Mouse (Mus musculus): Measurements from ENCODE around the gene Plcb1.

The Plcb1 gene

DNA sequence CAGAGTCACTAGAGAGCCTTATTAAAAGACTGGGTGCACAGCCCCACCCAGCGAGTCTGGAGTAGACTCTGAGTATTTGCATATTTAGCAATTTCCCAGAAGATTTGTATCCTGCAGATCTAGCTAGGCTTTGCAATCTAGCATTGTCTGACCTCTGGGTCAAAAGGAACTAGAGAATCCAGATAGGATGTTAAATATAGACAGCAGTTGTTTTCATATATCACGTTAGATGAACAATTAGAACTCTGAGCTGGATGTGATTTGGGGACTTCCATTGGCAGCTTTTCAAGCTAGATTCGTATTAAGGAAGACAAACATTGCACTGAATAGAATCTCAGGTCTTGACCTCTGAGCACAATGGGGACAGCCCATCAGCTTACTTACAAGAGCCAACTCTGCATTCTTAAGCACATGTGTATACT lies 439.7 kb downstream of the Plcb1 start:
- DNase-seq, result no peak

GRCm38 (mm10) chr2:135230262-135230661 lies 444.4 kb downstream of the Plcb1 start:
- DNase-seq, result no peak

GRCm38 (mm10) chr2:135242662-135243316 lies 456.9 kb downstream of the Plcb1 start:
- DNase-seq, result no peak

- no peak for DNase-seq
These were observed 457.9 kb downstream of the Plcb1 start for GRCm38 (mm10) chr2:135243764-135244163.

DNA sequence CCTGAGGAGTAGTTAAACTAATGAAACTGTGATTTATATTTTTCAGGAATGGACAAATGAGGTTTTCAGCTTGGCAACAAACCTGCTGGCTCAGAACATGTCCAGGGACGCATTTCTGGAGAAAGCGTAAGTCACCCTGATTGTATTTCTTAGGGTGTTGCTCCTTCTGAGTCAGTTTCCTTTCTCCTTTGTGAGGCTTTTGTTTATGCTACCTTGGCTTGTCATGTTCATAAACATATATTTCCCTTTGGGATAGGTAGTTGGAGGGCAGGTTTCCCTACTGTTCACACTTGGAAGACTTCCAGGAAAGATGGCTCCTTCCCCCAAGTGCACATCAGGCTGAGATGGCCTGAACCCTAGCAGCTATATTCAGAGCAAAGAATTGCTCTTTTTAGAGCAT lies 464.1 kb downstream of the Plcb1 start:
- no peak for DNase-seq

DNA sequence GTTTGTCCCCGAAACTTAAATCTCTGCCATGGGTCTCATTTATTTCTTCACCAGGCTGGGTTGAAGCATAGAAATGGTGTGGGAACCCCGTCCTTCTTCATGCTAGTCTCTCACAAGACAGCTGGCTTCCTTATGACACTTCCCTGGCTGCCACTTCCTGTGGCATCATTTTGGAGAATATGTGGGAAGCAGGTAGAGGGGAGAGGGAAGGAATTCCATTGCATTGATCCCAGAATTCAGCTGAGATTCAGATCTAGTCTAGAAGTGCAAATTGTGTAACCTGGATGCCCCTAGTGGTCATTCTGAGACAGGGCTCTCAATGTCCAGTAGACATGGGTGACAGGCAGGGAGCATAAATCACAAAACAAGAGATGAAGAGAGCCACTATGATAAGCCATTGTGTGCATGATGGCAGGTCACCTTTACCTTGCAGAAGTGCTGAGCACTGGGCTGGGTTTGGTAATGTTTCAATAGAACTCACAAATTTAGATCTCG lies 466.0 kb downstream of the Plcb1 start:
- DNase-seq, result peak; percentile 12

DNA sequence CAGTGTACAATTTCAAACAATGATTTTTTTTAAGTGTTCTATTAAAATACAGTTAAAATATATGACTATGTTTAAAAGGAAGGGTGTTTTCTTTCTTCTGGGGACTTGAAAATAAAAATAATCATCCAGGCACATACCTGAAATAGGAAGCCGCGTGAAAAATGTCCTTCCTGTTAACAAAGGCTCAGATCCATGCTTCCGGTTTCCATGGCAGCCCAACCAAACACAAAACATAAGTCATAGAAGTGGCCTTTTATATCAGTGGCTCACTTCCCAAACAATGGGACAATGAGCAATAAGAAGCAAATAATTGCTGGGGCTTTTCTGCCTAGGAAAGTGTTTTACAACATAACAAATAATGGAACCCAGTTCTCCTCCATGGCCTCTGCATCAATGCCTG lies 473.3 kb downstream of the Plcb1 start:
- DNase-seq, result no peak

DNA sequence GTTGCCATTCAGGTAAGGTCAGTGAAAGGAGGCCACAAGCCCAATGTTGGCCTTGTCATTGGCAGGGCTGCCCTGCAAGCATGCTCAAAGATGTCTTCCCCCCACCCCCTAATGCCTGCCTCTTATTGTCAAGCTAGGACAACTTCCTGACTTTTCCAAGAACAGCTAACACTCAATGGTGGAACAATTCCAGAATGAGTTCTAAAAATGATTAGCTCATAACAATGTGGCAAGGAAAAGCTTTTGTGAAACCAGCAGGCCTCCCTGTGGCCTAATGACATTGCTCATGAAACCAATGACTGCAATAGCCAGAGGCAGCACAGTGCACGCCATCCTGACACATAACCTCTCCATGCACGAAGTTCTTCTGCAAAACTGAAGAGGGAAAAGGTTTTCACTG lies 478.1 kb downstream of the Plcb1 start:
- DNase-seq, result no peak

DNA sequence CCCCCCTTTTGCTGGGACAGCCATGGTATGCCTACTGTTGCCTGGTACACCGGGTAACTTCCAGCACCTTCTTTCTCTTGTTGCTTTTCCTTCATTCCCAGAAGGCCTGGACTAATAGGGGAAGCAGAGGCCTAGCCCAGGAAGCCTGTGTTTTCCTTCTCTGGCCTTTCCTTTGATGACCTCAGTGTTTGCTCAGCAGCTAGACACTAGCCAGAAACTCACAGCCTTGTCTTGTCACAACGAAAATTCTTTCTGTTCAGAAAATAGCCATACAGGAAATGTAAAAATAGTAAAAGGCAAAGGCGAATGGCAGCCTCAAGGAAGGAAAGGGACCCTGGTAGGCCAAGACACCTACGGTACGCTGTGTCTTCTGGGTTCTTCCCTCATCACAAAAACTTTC lies 489.1 kb downstream of the Plcb1 start:
- no peak for DNase-seq

DNA sequence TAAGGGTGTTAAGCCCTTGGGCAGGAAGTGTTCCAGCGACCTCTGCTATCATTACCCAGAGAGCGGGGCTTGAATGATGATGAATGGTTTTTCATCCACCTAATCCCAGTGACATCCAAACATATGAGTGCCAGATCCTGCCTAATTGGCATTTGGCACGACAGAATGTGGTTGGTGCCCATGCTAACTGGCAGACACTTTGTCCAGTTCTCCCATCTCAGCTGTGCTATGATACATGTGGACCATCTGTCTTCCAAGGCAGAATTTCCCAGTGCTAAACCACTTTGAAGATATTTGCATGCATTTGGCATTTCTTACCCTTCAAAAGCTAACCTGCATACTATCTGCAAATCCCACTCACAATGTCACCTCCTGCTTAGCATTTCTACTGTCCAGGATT lies 492.6 kb downstream of the Plcb1 start:
- peak; percentile 34 for DNase-seq

- no peak for DNase-seq
These were observed 493.2 kb downstream of the Plcb1 start for GRCm38 (mm10) chr2:135279026-135279425.

GRCm38 (mm10) chr2:135283783-135284182 lies 497.9 kb downstream of the Plcb1 start:
- no peak for DNase-seq

DNA sequence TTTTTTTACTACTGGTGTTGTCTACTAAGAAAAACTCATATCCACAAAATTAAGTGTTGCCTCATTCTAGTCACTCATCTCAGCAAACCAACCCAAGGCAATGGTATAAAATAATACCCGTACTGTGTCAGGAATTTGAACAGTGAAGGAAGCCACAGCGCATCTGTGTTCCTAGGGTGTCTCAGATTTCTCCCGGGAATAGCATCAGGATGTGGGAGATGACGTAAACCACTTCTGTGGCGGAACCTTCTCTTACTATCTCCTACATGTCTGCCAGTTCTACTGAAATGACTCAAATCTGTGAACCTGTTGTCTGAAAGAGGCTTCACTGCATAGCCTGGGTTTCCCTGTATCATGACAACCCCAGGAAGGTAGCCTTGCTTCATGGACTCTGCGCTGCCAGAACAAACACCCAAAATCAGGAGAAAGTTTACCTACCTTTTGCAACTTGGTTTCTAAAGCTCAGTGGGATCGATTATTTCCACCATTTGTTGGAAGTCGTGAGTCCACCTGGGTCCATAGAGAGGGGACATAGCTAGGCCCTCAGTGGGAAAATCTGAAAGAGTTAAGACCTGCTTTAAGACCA lies 510.4 kb downstream of the Plcb1 start:
- no peak for DNase-seq

- no peak for DNase-seq
These were observed 514.6 kb downstream of the Plcb1 start for GRCm38 (mm10) chr2:135300480-135300879.

GRCm38 (mm10) chr2:135302483-135302882 lies 516.6 kb downstream of the Plcb1 start:
- DNase-seq, result no peak

DNA sequence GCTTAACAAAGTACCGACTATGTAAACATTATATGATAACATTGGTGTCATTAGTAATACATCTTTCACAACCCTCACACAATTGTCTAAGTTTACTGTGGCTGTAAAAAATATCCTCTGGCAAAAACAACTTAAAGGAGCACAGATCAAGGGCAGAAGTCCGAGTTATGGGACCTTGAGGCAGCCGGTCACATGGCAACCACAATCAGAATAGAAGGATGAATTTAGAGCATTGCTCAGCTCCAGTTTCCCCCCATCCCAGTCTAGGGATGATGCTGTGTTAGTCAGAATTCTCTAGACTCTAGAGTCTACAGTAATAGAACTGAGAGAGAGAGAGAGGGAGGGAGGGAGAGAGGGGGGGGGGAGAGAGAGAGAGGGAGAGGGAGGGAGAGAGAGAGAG lies 519.3 kb downstream of the Plcb1 start:
- no peak for DNase-seq

DNA sequence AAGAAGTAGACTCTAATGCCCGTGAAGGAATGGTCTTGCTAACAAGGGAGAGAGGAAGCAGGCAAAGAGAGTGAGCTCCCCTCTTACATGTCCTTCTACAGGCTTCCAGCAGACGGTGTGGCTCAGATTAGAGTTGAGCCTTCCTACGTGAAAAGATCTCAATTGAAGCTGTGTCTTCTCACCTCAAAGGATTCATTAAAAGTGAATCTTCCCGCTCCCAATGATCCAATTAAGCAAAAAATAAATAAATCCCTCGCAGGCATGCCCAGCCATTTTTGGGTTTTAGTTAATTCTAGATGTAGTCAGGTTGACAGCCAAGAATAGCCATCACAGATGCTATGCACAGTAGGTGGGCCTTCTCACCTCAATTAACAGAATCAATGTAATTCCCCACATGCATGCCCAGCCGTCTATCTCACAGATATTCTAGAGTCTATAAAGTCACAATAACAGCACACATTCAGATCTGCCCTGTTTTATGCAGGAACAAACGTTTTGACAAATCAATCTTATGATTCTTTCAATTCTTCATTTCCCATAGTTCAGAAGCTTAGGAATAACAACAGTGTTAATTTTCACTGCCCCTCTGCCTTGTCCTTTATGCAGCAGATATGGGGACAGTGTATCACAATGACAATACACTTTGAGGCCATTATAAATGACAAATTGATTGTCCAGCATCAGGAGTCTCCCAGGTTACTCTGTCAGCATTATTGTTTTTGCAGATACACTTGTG lies 520.0 kb downstream of the Plcb1 start:
- DNase-seq, result peak; percentile 77

GRCm38 (mm10) chr2:135306472-135306771 lies 520.6 kb downstream of the Plcb1 start:
- no peak for DNase-seq

- no peak for DNase-seq
These were observed 521.9 kb downstream of the Plcb1 start for GRCm38 (mm10) chr2:135307787-135308186.

DNA sequence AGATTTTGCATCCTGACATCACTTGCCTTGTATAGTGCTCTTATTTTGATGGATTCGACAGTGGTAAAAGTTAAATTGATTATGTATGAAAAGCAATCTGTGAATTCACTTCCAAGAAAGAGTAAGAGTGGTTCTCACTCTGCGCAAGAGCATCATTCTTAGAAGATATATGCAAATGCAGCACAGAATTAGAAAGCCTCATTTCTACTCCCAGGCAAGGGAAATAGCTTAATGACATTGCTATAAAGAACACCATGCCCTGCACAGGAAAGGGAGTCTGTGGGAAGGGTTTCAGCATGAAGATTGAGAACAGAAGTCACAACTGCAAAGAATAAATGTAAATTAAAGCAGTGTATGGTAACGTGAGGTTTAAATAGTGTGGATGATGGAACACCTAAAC lies 530.1 kb downstream of the Plcb1 start:
- no peak for DNase-seq

DNA sequence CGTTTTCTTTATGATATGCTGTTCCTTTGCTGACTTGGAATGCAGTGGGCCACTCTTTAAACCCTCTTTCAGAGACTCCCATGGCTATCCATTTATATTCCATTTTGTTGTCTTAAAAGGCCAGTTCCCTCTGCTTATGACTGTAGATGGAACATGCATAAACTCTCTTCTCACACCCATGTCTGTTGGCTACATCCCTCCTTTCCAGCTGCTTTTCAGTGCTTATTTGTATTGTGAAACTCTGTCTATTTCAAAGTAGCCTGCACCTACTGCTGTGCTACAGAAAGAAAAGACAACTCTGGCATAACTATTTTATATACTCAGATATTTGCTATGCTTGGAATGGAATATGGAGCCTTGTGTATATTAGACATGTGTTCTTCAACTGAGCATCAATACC lies 532.3 kb downstream of the Plcb1 start:
- no peak for DNase-seq

DNA sequence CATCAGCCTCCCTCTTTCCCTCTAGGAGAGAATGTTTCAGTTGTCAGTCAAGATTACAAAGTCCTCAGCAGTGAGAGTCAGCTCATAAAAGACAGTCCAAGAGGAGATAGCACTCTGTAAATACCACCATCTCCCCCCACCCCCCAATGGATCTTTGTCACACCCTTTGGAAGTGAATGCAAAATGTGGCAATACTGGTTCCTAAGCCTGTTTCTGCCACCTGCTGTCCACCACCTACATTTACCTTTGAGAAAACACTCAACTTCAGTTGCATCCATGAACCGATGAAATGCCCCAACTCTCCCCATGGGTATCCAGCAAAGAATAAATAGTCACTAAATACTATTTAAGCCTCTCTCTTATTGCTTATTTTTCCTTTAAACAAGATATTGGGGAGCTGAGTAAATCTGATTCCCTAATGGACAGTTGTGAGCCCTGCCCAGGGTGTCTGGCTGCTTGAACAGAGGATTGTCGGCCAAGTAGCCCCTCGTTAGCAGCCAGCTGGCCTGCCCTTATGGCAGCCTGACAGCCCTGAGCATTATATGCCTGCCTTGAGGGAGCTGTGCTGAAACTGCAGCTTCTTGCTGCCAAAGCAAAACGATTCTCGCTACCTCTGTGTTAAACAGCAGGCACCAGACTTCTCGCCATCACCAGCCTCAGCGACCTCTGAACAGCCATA lies 537.5 kb downstream of the Plcb1 start:
- DNase-seq, result no peak

GRCm38 (mm10) chr2:135323955-135324302 lies 538.1 kb downstream of the Plcb1 start:
- peak; percentile 76 for DNase-seq

DNA sequence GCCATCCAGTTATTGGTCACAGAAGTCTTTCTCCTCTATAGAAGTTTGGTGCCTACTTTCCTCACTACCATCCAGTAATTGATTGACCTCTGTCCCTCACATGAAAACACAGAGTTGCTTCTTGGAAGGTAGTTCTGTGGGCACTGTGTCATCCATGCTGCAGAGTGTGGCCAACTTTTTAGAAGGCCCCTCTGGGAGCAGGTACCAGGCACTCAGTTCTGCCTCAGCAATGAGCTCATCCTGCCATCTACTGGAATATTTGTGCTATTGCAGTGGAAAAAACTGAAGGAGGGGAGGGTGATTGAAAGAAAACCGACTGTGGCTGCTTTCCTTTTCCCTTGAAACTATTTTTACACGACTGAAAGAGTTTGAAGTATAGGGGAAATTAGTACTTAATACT lies 542.9 kb downstream of the Plcb1 start:
- peak; percentile 17 for DNase-seq

Data from cerebellum, adult 9-11 months (tissue).